Mouse (Mus musculus) myocyte (in vitro differentiated cells): ENCODE measurements around the gene Vps37d. TPM values are rescaled to one million over a fixed set of nuclear protein-coding genes. Genes with fewer than 3 reads are reported as not detected.
"Not testable (repeated sequence)": the region's sequence is repeated elsewhere in the genome, so short reads cannot be mapped to it uniquely, and the experiment has no call there.

Source experiments
- H3K27me3 ChIP-seq: one replicate; pipeline ENCODE4 v1.6.1; 2011; ENCODE audit not compliant: control insufficient read depth, insufficient read depth, insufficient read length
- H3K36me3 ChIP-seq: one replicate; pipeline ENCODE4 v1.6.1; 2011; ENCODE audit not compliant: control insufficient read depth, insufficient read depth
- H3K4me2 ChIP-seq: one replicate; pipeline ENCODE4 v1.6.1; 2011; ENCODE audit warnings: low read depth, control low read depth
- H3K4me3 ChIP-seq: one replicate; pipeline ENCODE4 v1.5.1; 2011; ENCODE audit warnings: mild to moderate bottlenecking, control low read depth, moderate library complexity
- H3K79me2 ChIP-seq: one replicate; pipeline ENCODE4 v1.6.1; 2011; ENCODE audit not compliant: control insufficient read depth, insufficient read depth
- H3ac ChIP-seq: one replicate; pipeline ENCODE4 v1.6.1; 2011; ENCODE audit not compliant: control insufficient read depth, insufficient read length
- CEBPB ChIP-seq: IDR thresholded peaks from 2 replicates; pipeline ENCODE4 v1.6.1; 2011; ENCODE audit warnings: mild to moderate bottlenecking, moderate library complexity; ENCODE audit not compliant: poor library complexity, insufficient read depth, severe bottlenecking
- E2F4 ChIP-seq: IDR thresholded peaks from one replicate; pipeline ENCODE4 v1.6.1; 2011; ENCODE audit warnings: mild to moderate bottlenecking, control low read depth, moderate library complexity; ENCODE audit not compliant: insufficient read depth
- MAX ChIP-seq: IDR thresholded peaks from one replicate; pipeline ENCODE4 v1.6.1; 2011; ENCODE audit warnings: low read depth, mild to moderate bottlenecking, control low read depth
- MYOD1 ChIP-seq, 3 experiments: IDR thresholded peaks; one replicate each; pipeline ENCODE4 v1.6.1; 2011; ENCODE audit warnings: control low read depth in 2 of 3, low read depth in 2 of 3, mild to moderate bottlenecking in 2 of 3, moderate library complexity in 1 of 3; ENCODE audit not compliant: insufficient read length in 2 of 3, control insufficient read depth in 1 of 3
- MYOG ChIP-seq, 3 experiments: IDR thresholded peaks; one replicate each; pipeline ENCODE4 v1.6.1; 2011; ENCODE audit warnings: control low read depth in 2 of 3, low read depth in 2 of 3, mild to moderate bottlenecking in 2 of 3; ENCODE audit not compliant: insufficient read length in 2 of 3, control insufficient read depth in 1 of 3, insufficient read depth in 1 of 3
- POLR2A ChIP-seq: IDR thresholded peaks from one replicate; pipeline ENCODE4 v1.6.1; 2011; ENCODE audit warnings: low read depth, mild to moderate bottlenecking, control low read depth, moderate library complexity; ENCODE audit not compliant: insufficient read length
- POLR2AphosphoS2 ChIP-seq: IDR thresholded peaks from one replicate; pipeline ENCODE4 v1.6.1; 2011; ENCODE audit warnings: low read depth, control low read depth; ENCODE audit not compliant: insufficient read length
- REST ChIP-seq: IDR thresholded peaks from one replicate; pipeline ENCODE4 v1.6.1; 2011; ENCODE audit warnings: mild to moderate bottlenecking, control low read depth, moderate library complexity; ENCODE audit not compliant: insufficient read depth, insufficient read length
- SRF ChIP-seq: IDR thresholded peaks from one replicate; pipeline ENCODE4 v1.6.1; 2011; ENCODE audit warnings: low read depth; ENCODE audit not compliant: control insufficient read depth, insufficient read length
- TCF12 ChIP-seq: IDR thresholded peaks from one replicate; pipeline ENCODE4 v1.6.1; 2011; ENCODE audit warnings: mild to moderate bottlenecking, control low read depth; ENCODE audit not compliant: poor library complexity, insufficient read depth, severe bottlenecking
- TCF3 ChIP-seq: IDR thresholded peaks from one replicate; pipeline ENCODE4 v1.6.1; 2011; ENCODE audit warnings: low read depth, control low read depth; ENCODE audit not compliant: insufficient read length
- USF1 ChIP-seq: IDR thresholded peaks from one replicate; pipeline ENCODE4 v1.6.1; 2011; ENCODE audit warnings: low read depth, mild to moderate bottlenecking, control low read depth, moderate library complexity
- polyA plus RNA-seq: library from polyadenylated mRNA; unstranded; fragments of >200 nt; fragmentation: generic; extraction: Trizol; gene quantifications from one replicate; pipeline ENCODE4 v1.2.1, GENCODE M21; 2012; ENCODE audit warnings: missing spikeins

Vps37d gene
- polyA plus RNA-seq, 1 experiment, result 3.3 TPM

- no peak overlapping the region for H3K4me3 ChIP-seq
- H3K4me2 ChIP-seq, result no peak overlapping the region
- H3K36me3 ChIP-seq, result peaks cover 4% of the 10 kb centered on the region
- no peaks in the 10 kb centered on the region for H3K27me3 ChIP-seq
- H3ac ChIP-seq, result no peak overlapping the region
- no peak for TF ChIP-seq POLR2A
- TF ChIP-seq MYOD1 (IDR thresholded peaks at IDR 0.05; ENCODE audit: control insufficient read depth in 1 of 3, insufficient read length in 2 of 3, low read depth in 2 of 3), result no peak
- TF ChIP-seq POLR2AphosphoS2, result no peak
- TF ChIP-seq E2F4, result no peak
- TF ChIP-seq CEBPB, result no peak
- no peak for TF ChIP-seq MYOG (IDR thresholded peaks at IDR 0.05; ENCODE audit: control insufficient read depth in 1 of 3, insufficient read depth in 1 of 3, insufficient read length in 2 of 3, low read depth in 2 of 3)
- no peak for TF ChIP-seq SRF
- TF ChIP-seq TCF12, result no peak
- no peak for TF ChIP-seq MAX
- no peak for TF ChIP-seq REST
- TF ChIP-seq USF1, result no peak
- no peak for TF ChIP-seq TCF3
- no peaks in the 10 kb centered on the region for H3K79me2 ChIP-seq
These were observed 24.7 kb downstream of the Vps37d start for GRCm38 (mm10) chr5:135053356-135053755.

GRCm38 (mm10) chr5:135049268-135049667 lies 28.8 kb downstream of the Vps37d start:
- H3K27me3 ChIP-seq, H3K79me2 ChIP-seq, H3K4me3 ChIP-seq, H3ac ChIP-seq, H3K4me2 ChIP-seq, H3K36me3 ChIP-seq: not testable (repeated sequence)

- Histone ChIP-seq H3K4me2 (no peak overlapping the region), H3K27me3 (no peaks in the 10 kb centered on the region), H3K79me2 (no peaks in the 10 kb centered on the region), H3ac (no peak overlapping the region), H3K36me3 (no peaks in the 10 kb centered on the region), H3K4me3 (no peak overlapping the region)
- TF ChIP-seq REST, result no peak
- TF ChIP-seq MYOG (IDR thresholded peaks at IDR 0.05; ENCODE audit: control insufficient read depth in 1 of 3, insufficient read depth in 1 of 3, insufficient read length in 2 of 3, low read depth in 2 of 3), result no peak
- TF ChIP-seq USF1, result no peak
- no peak for TF ChIP-seq TCF12
- no peak for TF ChIP-seq MYOD1 (IDR thresholded peaks at IDR 0.05; ENCODE audit: control insufficient read depth in 1 of 3, insufficient read length in 2 of 3, low read depth in 2 of 3)
- no peak for TF ChIP-seq SRF
- TF ChIP-seq E2F4, result no peak
- TF ChIP-seq POLR2AphosphoS2, result no peak
- TF ChIP-seq TCF3, result no peak
- no peak for TF ChIP-seq MAX
- TF ChIP-seq POLR2A, result no peak
These were observed 29.5 kb downstream of the Vps37d start for GRCm38 (mm10) chr5:135048539-135048938.

GRCm38 (mm10) chr5:135044575-135044974 lies 33.5 kb downstream of the Vps37d start:
- Histone ChIP-seq H3K36me3 (no peaks in the 10 kb centered on the region), H3K4me2 (no peak overlapping the region), H3K27me3 (no peaks in the 10 kb centered on the region), H3ac (no peak overlapping the region), H3K79me2 (no peaks in the 10 kb centered on the region), H3K4me3 (no peak overlapping the region)
- TF ChIP-seq POLR2A (no peak), E2F4 (no peak), MYOD1 (IDR thresholded peaks at IDR 0.05; ENCODE audit: control insufficient read depth in 1 of 3, insufficient read length in 2 of 3, low read depth in 2 of 3) (no peak), MYOG (IDR thresholded peaks at IDR 0.05; ENCODE audit: control insufficient read depth in 1 of 3, insufficient read depth in 1 of 3, insufficient read length in 2 of 3, low read depth in 2 of 3) (no peak), TCF12 (no peak)

- Histone ChIP-seq H3K27me3 (no peaks in the 10 kb centered on the region), H3K36me3 (no peaks in the 10 kb centered on the region), H3ac (no peak overlapping the region), H3K79me2 (no peaks in the 10 kb centered on the region), H3K4me3 (no peak overlapping the region), H3K4me2 (no peak overlapping the region)
- no peak for TF ChIP-seq TCF12
- TF ChIP-seq CEBPB, result no peak
- TF ChIP-seq TCF3, result no peak
- no peak for TF ChIP-seq MYOD1 (IDR thresholded peaks at IDR 0.05; ENCODE audit: control insufficient read depth in 1 of 3, insufficient read length in 2 of 3, low read depth in 2 of 3)
- no peak for TF ChIP-seq MYOG (IDR thresholded peaks at IDR 0.05; ENCODE audit: control insufficient read depth in 1 of 3, insufficient read depth in 1 of 3, insufficient read length in 2 of 3, low read depth in 2 of 3)
- TF ChIP-seq USF1, result no peak
- no peak for TF ChIP-seq E2F4
- TF ChIP-seq REST, result no peak
These were observed 35.8 kb downstream of the Vps37d start for GRCm38 (mm10) chr5:135042105-135042788.
